In the genomic region with DNA sequence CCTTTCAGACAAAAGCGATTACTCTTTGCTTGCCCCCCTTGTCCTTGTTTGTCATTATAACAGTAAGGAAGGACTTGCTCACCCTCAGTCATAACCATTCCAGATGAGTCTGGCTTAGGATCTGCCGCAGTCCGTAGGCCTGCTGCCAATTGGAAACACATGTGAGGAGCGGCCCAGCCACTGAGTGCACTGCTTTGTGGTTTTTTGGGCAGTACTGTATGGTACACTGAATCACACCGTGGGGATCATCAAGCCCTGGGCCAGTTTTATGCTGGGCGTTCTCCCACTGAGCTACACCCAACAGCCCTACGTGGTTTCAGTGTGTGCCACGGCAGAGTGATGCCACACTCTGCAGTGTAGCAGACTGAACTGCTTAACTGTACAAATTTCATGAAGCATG, we compare ENCODE assay signal across 11 mouse cellular contexts.
DNase-seq lines count a peak whose midpoint lies in the region; ATAC-seq and TF ChIP-seq lines count a peak whose summit lies in the region.
"Had no signal": no experiment of that assay in that cellular context is flagged by ENCODE, and none has a peak within 500 bp of the region (broad histone marks: within the 10 kb centered on the region; RNA-seq: fewer than 3 reads in every experiment).

No protein-coding gene starts in this region.

- ATAC-seq in embryonic facial prominence, embryonic 15.5 days (ENCODE audit: insufficient number of reproducible peaks, low FRiP score, low TSS enrichment, low read depth), result peak; percentile 92
- ATAC-seq in liver, embryonic 12.5 days, result no peak; the same call in 1 of the 2 replicates

- H3K36me3 ChIP-seq in C2C12 (ENCODE audit: control insufficient read depth, insufficient read depth), result peaks cover 60% of the 10 kb centered on the region
- H3K36me3 ChIP-seq in embryonic facial prominence, embryonic 15.5 days, result peaks cover 39% of the 10 kb centered on the region
- peaks cover 76% of the 10 kb centered on the region for H3K36me3 ChIP-seq in liver, embryonic 12.5 days

- peak; percentile 27 for DNase-seq in embryo, embryonic 10 days (ENCODE audit: low spot score)
- DNase-seq in embryo, embryonic 9.5 days (ENCODE audit: extremely low spot score), result no peak
- DNase-seq in heart, postnatal 36 days, result peak; percentile 21 to 26
- DNase-seq in kidney, postnatal 4 days, result no peak
- no peak for DNase-seq in kidney, postnatal 25 days
- DNase-seq: kidney, adult 2 months; lung, postnatal 36 days had no signal

- H3ac ChIP-seq in C2C12 (ENCODE audit: control insufficient read depth, insufficient read length, low read depth), result no peak overlapping the region

- H3K27ac ChIP-seq in embryonic facial prominence, embryonic 15.5 days (replicated peaks), result peak overlapping the region; percentile 66
- no peak overlapping the region for H3K27ac ChIP-seq in liver, embryonic 12.5 days
- H3K27ac ChIP-seq: heart, adult 2 months had no signal

- 47% methylated on average over 8 of the region's 8 CpGs for WGBS in embryonic facial prominence, embryonic 15.5 days
- WGBS in liver, embryonic 12.5 days (ENCODE audit: insufficient replicate concordance), result 90% methylated on average over 8 of the region's 8 CpGs

- no peaks in the 10 kb centered on the region for H3K27me3 ChIP-seq in C2C12 (ENCODE audit: control insufficient read depth, insufficient read depth, insufficient read length)
- no peaks in the 10 kb centered on the region for H3K27me3 ChIP-seq in embryonic facial prominence, embryonic 15.5 days
- no peaks in the 10 kb centered on the region for H3K27me3 ChIP-seq in liver, embryonic 12.5 days (replicated peaks)

- H3K4me3 ChIP-seq in C2C12 (ENCODE audit: insufficient read depth, poor library complexity, severe bottlenecking), result no peak overlapping the region
- H3K4me3 ChIP-seq in embryonic facial prominence, embryonic 15.5 days (replicated peaks), result no peak overlapping the region
- H3K4me3 ChIP-seq in liver, embryonic 12.5 days, result no peak overlapping the region
- H3K4me3 ChIP-seq: heart, adult 2 months had no signal

- peaks cover 21% of the 10 kb centered on the region for H3K4me1 ChIP-seq in embryonic facial prominence, embryonic 15.5 days
- H3K4me1 ChIP-seq in liver, embryonic 12.5 days, result peaks cover 8% of the 10 kb centered on the region; the same call in 1 of the 2 replicates

- H3K79me2 ChIP-seq in C2C12 (ENCODE audit: control insufficient read depth, insufficient read depth), result peaks cover 54% of the 10 kb centered on the region

- TF ChIP-seq CTCF in C2C12 (IDR thresholded peaks at IDR 0.05; ENCODE audit: control insufficient read depth, insufficient read depth, insufficient read length), result no peak

- no peaks in the 10 kb centered on the region for H3K9me3 ChIP-seq in embryonic facial prominence, embryonic 15.5 days (replicated peaks)
- no peaks in the 10 kb centered on the region for H3K9me3 ChIP-seq in liver, embryonic 12.5 days (replicated peaks)

- H3K9ac ChIP-seq in embryonic facial prominence, embryonic 15.5 days, result no peak overlapping the region
- H3K9ac ChIP-seq in liver, embryonic 12.5 days, result no peak overlapping the region

- H3K79me3 ChIP-seq in C2C12 (ENCODE audit: low read depth), result peaks cover 27% of the 10 kb centered on the region

- H3K4me2 ChIP-seq in embryonic facial prominence, embryonic 15.5 days (replicated peaks), result no peak overlapping the region
- no peak overlapping the region for H3K4me2 ChIP-seq in liver, embryonic 12.5 days

- intact Hi-C loops in heart, postnatal 36 days (cut with DNase I), result no loop called here

TF ChIP-seq in C2C12, 6 proteins besides CTCF, POLR2A, EP300 and RAD21:
- TF ChIP-seq USF1 (IDR thresholded peaks at IDR 0.05; ENCODE audit: low read depth), result peak; percentile 9
- TF ChIP-seq MYOG (IDR thresholded peaks at IDR 0.05; ENCODE audit: control insufficient read depth, extremely low read depth, insufficient read length), result no peak
- no peak for TF ChIP-seq CEBPB (IDR thresholded peaks at IDR 0.05; ENCODE audit: low read depth)
- no peak for TF ChIP-seq FOSL1 (IDR thresholded peaks at IDR 0.05; ENCODE audit: insufficient read depth, low read length, poor library complexity, severe bottlenecking)
- no peak for TF ChIP-seq MYOD1 (IDR thresholded peaks at IDR 0.05; ENCODE audit: control insufficient read depth, insufficient read length, low read depth)
- peak; percentile 40 for TF ChIP-seq MAX (IDR thresholded peaks at IDR 0.05)

Comparison
In these comparisons a context has a peak if more than half of its experiments do, and no peak if none do; other contexts are left out.
1. DNase-seq: peak in embryo, embryonic 10 days (single experiment) and heart, postnatal 36 days (2 of 2); none in embryo, embryonic 9.5 days (single experiment), kidney, postnatal 4 days (0 of 2) and kidney, postnatal 25 days (0 of 2).